Mouse (Mus musculus) T-helper 1 cell (primary cell): ENCODE measurements around the gene Rdh9.

Experiments
- in situ Hi-C: fragments of 300-600 bp; cut with MboI, MseI; formaldehyde crosslinking; loops from one replicate; pipeline ENCODE4 v1.15.1; 2025; ENCODE audit warnings: high pct_unique_total_duplicates

The Rdh9 gene

GRCm38 (mm10) chr10:127776011-127776410 lies at the start of gene Rdh9:
Gene Rdh9 (plus strand): TSS chr10:127776386.
- in situ Hi-C loops: no loop called here

- in situ Hi-C loops: no loop called here
Observed at GRCm38 (mm10) chr10:127728437-127728836, 47.7 kb upstream of the Rdh9 start.

- in situ Hi-C loops: no loop called here
Observed at GRCm38 (mm10) chr10:127730285-127730932, 45.8 kb upstream of the Rdh9 start.

GRCm38 (mm10) chr10:127730933-127731310 lies 45.3 kb upstream of the Rdh9 start:
- in situ Hi-C loops: no loop called here

- in situ Hi-C loops: no loop called here
Observed at GRCm38 (mm10) chr10:127731397-127731796, 44.8 kb upstream of the Rdh9 start.

GRCm38 (mm10) chr10:127734434-127734833 lies 41.8 kb upstream of the Rdh9 start:
- in situ Hi-C loops: no loop called here

- in situ Hi-C loops: loop anchor here (5.0 kb wide), 1 partner anchor 59 kb away; no protein-coding TSS in a partner anchor
Observed at GRCm38 (mm10) chr10:127736266-127736665, 39.9 kb upstream of the Rdh9 start.

GRCm38 (mm10) chr10:127736916-127737315 lies 39.3 kb upstream of the Rdh9 start:
- in situ Hi-C loops: loop anchor here (5.0 kb wide), 1 partner anchor 60 kb away; no protein-coding TSS in a partner anchor

GRCm38 (mm10) chr10:127737552-127737951 lies 38.6 kb upstream of the Rdh9 start:
- in situ Hi-C loops: loop anchor here (5.0 kb wide), 1 partner anchor 60 kb away; no protein-coding TSS in a partner anchor

GRCm38 (mm10) chr10:127738151-127738882 lies 37.9 kb upstream of the Rdh9 start:
- in situ Hi-C loops: loop anchor here (5.0 kb wide), 1 partner anchor 61 kb away; no protein-coding TSS in a partner anchor

- in situ Hi-C loops: loop anchor here (5.0 kb wide), 1 partner anchor 62 kb away; no protein-coding TSS in a partner anchor
Observed at GRCm38 (mm10) chr10:127739083-127739660, 37.0 kb upstream of the Rdh9 start, which contains the start of gene Zbtb39. Gene Zbtb39 (plus strand): TSS chr10:127739538.

GRCm38 (mm10) chr10:127739661-127740161 lies 36.5 kb upstream of the Rdh9 start:
- in situ Hi-C loops: loop anchor here (5.0 kb wide), 1 partner anchor 62 kb away; no protein-coding TSS in a partner anchor

- in situ Hi-C loops: no loop called here
Observed at GRCm38 (mm10) chr10:127744661-127745060, 31.5 kb upstream of the Rdh9 start.

GRCm38 (mm10) chr10:127745886-127746285 lies 30.3 kb upstream of the Rdh9 start:
- in situ Hi-C loops: no loop called here

- in situ Hi-C loops: no loop called here
Observed at GRCm38 (mm10) chr10:127747254-127747653, 28.9 kb upstream of the Rdh9 start.

GRCm38 (mm10) chr10:127748847-127749612 lies 27.2 kb upstream of the Rdh9 start:
- in situ Hi-C loops: no loop called here

- in situ Hi-C loops: no loop called here
Observed at GRCm38 (mm10) chr10:127750136-127750777, 25.9 kb upstream of the Rdh9 start.

- in situ Hi-C loops: no loop called here
Observed at GRCm38 (mm10) chr10:127751548-127751947, 24.6 kb upstream of the Rdh9 start, which contains the start of gene Gpr182. Gene Gpr182 (minus strand): TSS chr10:127751732.

- in situ Hi-C loops: no loop called here
Observed at GRCm38 (mm10) chr10:127754566-127755166, 21.5 kb upstream of the Rdh9 start.

GRCm38 (mm10) chr10:127755246-127755645 lies 20.9 kb upstream of the Rdh9 start:
- in situ Hi-C loops: no loop called here
